Mouse (Mus musculus) neural tube, embryonic 15.5 days (tissue): ENCODE measurements around the gene Ppp1r12a. TPM values are rescaled to one million over a fixed set of nuclear protein-coding genes. Genes with fewer than 3 reads are reported as not detected.

Experiments
- ATAC-seq: fragments of 200-750 bp; cut with Nextera tagmentation; 2 replicates; pipeline ENCODE4 v1.8.0; 2017; ENCODE audit warnings: mild to moderate bottlenecking, moderate TSS enrichment, moderate library complexity; ENCODE audit not compliant: low FRiP score
- H3K27ac ChIP-seq: fragments of 300-500 bp; sonication (generic); replicated peaks from 2 replicates; pipeline ENCODE4 v1.5.1; 2015; ENCODE audit warnings: mild to moderate bottlenecking, inconsistent platforms
- H3K27me3 ChIP-seq: fragments of 300-500 bp; sonication (generic); replicated peaks from 2 replicates; pipeline ENCODE4 v1.6.1; 2015; ENCODE audit warnings: inconsistent platforms
- H3K36me3 ChIP-seq: fragments of 300-500 bp; sonication (generic); 2 replicates; pipeline ENCODE4 v1.6.1; 2015; ENCODE audit warnings: inconsistent platforms
- H3K4me1 ChIP-seq: fragments of 300-500 bp; sonication (generic); 2 replicates; pipeline ENCODE4 v1.6.1; 2015; ENCODE audit warnings: inconsistent platforms
- H3K4me2 ChIP-seq: fragments of 300-500 bp; sonication (generic); 2 replicates; pipeline ENCODE4 v1.6.1; 2015; ENCODE audit warnings: inconsistent platforms, mild to moderate bottlenecking, moderate library complexity
- H3K4me3 ChIP-seq: fragments of 300-500 bp; sonication (generic); replicated peaks from 2 replicates; pipeline ENCODE4 v1.5.1; 2015; ENCODE audit warnings: mild to moderate bottlenecking, inconsistent platforms
- H3K9ac ChIP-seq: fragments of 300-500 bp; sonication (generic); replicated peaks from 2 replicates; pipeline ENCODE4 v1.6.1; 2015; ENCODE audit warnings: mild to moderate bottlenecking, inconsistent platforms
- H3K9me3 ChIP-seq: fragments of 300-500 bp; sonication (generic); replicated peaks from 2 replicates; pipeline ENCODE4 v1.6.1; 2016; ENCODE audit warnings: inconsistent platforms
- WGBS: fragments of 180-500 bp; shearing (Covaris S2); methylation state at CpG from one replicate; pipeline ENCODE4 v1.1.7; 2015; ENCODE audit warnings: mixed read lengths; 5-methylcytosine and 5-hydroxymethylcytosine counted together
- polyA plus RNA-seq: library from polyadenylated mRNA; unstranded; fragments of >200 nt; fragmentation: Nextera tagmentation; extraction: Ambion mirVana; gene quantifications from 2 replicates; pipeline ENCODE4 v1.2.1, GENCODE M21; 2015

Gene Ppp1r12a
- polyA plus RNA-seq, 1 experiment from 2014 or later: 63.4 TPM

- no peaks in the 10 kb centered on the region for H3K4me1 ChIP-seq
- H3K9me3 ChIP-seq: no peaks in the 10 kb centered on the region
- H3K4me3 ChIP-seq: no peak overlapping the region
- H3K9ac ChIP-seq: no peak overlapping the region
- H3K27me3 ChIP-seq: no peaks in the 10 kb centered on the region
- H3K27ac ChIP-seq: no peak overlapping the region
- H3K4me2 ChIP-seq: no peak overlapping the region
- H3K36me3 ChIP-seq: no peaks in the 10 kb centered on the region
- no peak for ATAC-seq
- WGBS: 87% methylated on average over 3 of the region's 3 CpGs
Observed at GRCm38 (mm10) chr10:108139788-108140187, 22.2 kb upstream of the Ppp1r12a start.

- no peak overlapping the region for H3K4me3 ChIP-seq
- no peak for ATAC-seq
- no peak overlapping the region for H3K9ac ChIP-seq
- no peaks in the 10 kb centered on the region for H3K4me1 ChIP-seq
- WGBS: 94% methylated on average over 3 of the region's 3 CpGs
- no peaks in the 10 kb centered on the region for H3K9me3 ChIP-seq
- H3K27me3 ChIP-seq: no peaks in the 10 kb centered on the region
- H3K4me2 ChIP-seq: no peak overlapping the region
- H3K36me3 ChIP-seq: no peaks in the 10 kb centered on the region
- no peak overlapping the region for H3K27ac ChIP-seq
Observed at GRCm38 (mm10) chr10:108140742-108141141, 21.3 kb upstream of the Ppp1r12a start.

GRCm38 (mm10) chr10:108143991-108144525 lies 17.9 kb upstream of the Ppp1r12a start:
- no peaks in the 10 kb centered on the region for H3K9me3 ChIP-seq
- H3K27me3 ChIP-seq: no peaks in the 10 kb centered on the region
- no peak overlapping the region for H3K27ac ChIP-seq
- no peak overlapping the region for H3K9ac ChIP-seq
- H3K36me3 ChIP-seq: no peaks in the 10 kb centered on the region
- no peaks in the 10 kb centered on the region for H3K4me1 ChIP-seq
- ATAC-seq: no peak
- H3K4me3 ChIP-seq: no peak overlapping the region
- WGBS: 84% methylated on average over 4 of the region's 4 CpGs
- no peak overlapping the region for H3K4me2 ChIP-seq

- Histone ChIP-seq H3K27me3 (no peaks in the 10 kb centered on the region), H3K36me3 (no peaks in the 10 kb centered on the region), H3K4me1 (no peaks in the 10 kb centered on the region), H3K9ac (no peak overlapping the region), H3K27ac (no peak overlapping the region), H3K4me2 (no peak overlapping the region), H3K4me3 (no peak overlapping the region), H3K9me3 (no peaks in the 10 kb centered on the region)
- WGBS: 94% methylated on average over 9 of the region's 9 CpGs
- no peak for ATAC-seq
Observed at GRCm38 (mm10) chr10:108145701-108146100, 16.3 kb upstream of the Ppp1r12a start.

- Histone ChIP-seq H3K4me3 (no peak overlapping the region), H3K9ac (no peak overlapping the region), H3K36me3 (no peaks in the 10 kb centered on the region), H3K4me2 (no peak overlapping the region), H3K27me3 (no peaks in the 10 kb centered on the region), H3K27ac (no peak overlapping the region), H3K9me3 (no peaks in the 10 kb centered on the region), H3K4me1 (no peaks in the 10 kb centered on the region)
- no peak for ATAC-seq
- WGBS: 87% methylated on average over 9 of the region's 9 CpGs
Observed at GRCm38 (mm10) chr10:108147031-108147430, 15.0 kb upstream of the Ppp1r12a start.

GRCm38 (mm10) chr10:108153301-108153700 lies 8.7 kb upstream of the Ppp1r12a start:
- H3K9ac ChIP-seq: no peak overlapping the region
- H3K36me3 ChIP-seq: no peaks in the 10 kb centered on the region
- H3K4me3 ChIP-seq: no peak overlapping the region
- no peaks in the 10 kb centered on the region for H3K9me3 ChIP-seq
- H3K27me3 ChIP-seq: no peaks in the 10 kb centered on the region
- WGBS: 80% methylated on average over 3 of the region's 3 CpGs
- no peak for ATAC-seq
- no peak overlapping the region for H3K27ac ChIP-seq
- H3K4me1 ChIP-seq: no peaks in the 10 kb centered on the region; the same call in 1 of the 2 replicates
- no peak overlapping the region for H3K4me2 ChIP-seq

GRCm38 (mm10) chr10:108155042-108155686 lies 6.8 kb upstream of the Ppp1r12a start:
- H3K27me3 ChIP-seq: no peaks in the 10 kb centered on the region
- no peak overlapping the region for H3K27ac ChIP-seq
- no peak overlapping the region for H3K4me3 ChIP-seq
- no peak for ATAC-seq
- H3K9me3 ChIP-seq: no peaks in the 10 kb centered on the region
- 69% methylated on average over 21 of the region's 21 CpGs for WGBS
- no peak overlapping the region for H3K9ac ChIP-seq
- no peaks in the 10 kb centered on the region for H3K36me3 ChIP-seq
- no peak overlapping the region for H3K4me2 ChIP-seq
- H3K4me1 ChIP-seq: no peaks in the 10 kb centered on the region; the same call in 1 of the 2 replicates

- Histone ChIP-seq H3K4me3 (no peak overlapping the region), H3K4me1 (no peaks in the 10 kb centered on the region; the same call in 1 of the 2 replicates), H3K36me3 (no peaks in the 10 kb centered on the region), H3K9me3 (no peaks in the 10 kb centered on the region), H3K27ac (no peak overlapping the region), H3K9ac (no peak overlapping the region), H3K27me3 (no peaks in the 10 kb centered on the region), H3K4me2 (no peak overlapping the region)
- 89% methylated on average over 7 of the region's 7 CpGs for WGBS
- no peak for ATAC-seq
Observed at GRCm38 (mm10) chr10:108155687-108156067, 6.3 kb upstream of the Ppp1r12a start.

- no peaks in the 10 kb centered on the region for H3K36me3 ChIP-seq
- 86% methylated on average over 3 of the region's 3 CpGs for WGBS
- no peak overlapping the region for H3K9ac ChIP-seq
- no peaks in the 10 kb centered on the region for H3K27me3 ChIP-seq
- H3K4me3 ChIP-seq: no peak overlapping the region
- H3K9me3 ChIP-seq: no peaks in the 10 kb centered on the region
- ATAC-seq: no peak
- peaks cover 4% of the 10 kb centered on the region for H3K4me1 ChIP-seq
- no peak overlapping the region for H3K27ac ChIP-seq
- no peak overlapping the region for H3K4me2 ChIP-seq
Observed at GRCm38 (mm10) chr10:108156128-108156527, 5.9 kb upstream of the Ppp1r12a start.

- no peak for ATAC-seq
- WGBS: 93% methylated on average over 14 of the region's 14 CpGs
- H3K9me3 ChIP-seq: no peaks in the 10 kb centered on the region
- H3K4me1 ChIP-seq: peaks cover 12% of the 10 kb centered on the region
- H3K36me3 ChIP-seq: no peaks in the 10 kb centered on the region
- no peak overlapping the region for H3K9ac ChIP-seq
- no peak overlapping the region for H3K27ac ChIP-seq
- no peaks in the 10 kb centered on the region for H3K27me3 ChIP-seq
- no peak overlapping the region for H3K4me3 ChIP-seq
- no peak overlapping the region for H3K4me2 ChIP-seq
Observed at GRCm38 (mm10) chr10:108159002-108159401, 3.0 kb upstream of the Ppp1r12a start.

- Histone ChIP-seq H3K9me3 (no peaks in the 10 kb centered on the region), H3K4me3 (peak overlapping the region; percentile 99), H3K9ac (peak overlapping the region; percentile 100), H3K4me1 (peaks cover 32% of the 10 kb centered on the region), H3K36me3 (no peaks in the 10 kb centered on the region), H3K27ac (peak overlapping the region; percentile 97), H3K4me2 (peak overlapping the region; percentile 67), H3K27me3 (no peaks in the 10 kb centered on the region)
- ATAC-seq: peak; percentile 69
- under 1% methylated on average over 77 of the region's 79 CpGs for WGBS
Observed at GRCm38 (mm10) chr10:108162297-108163020, 466 bp downstream of the Ppp1r12a start.

- Histone ChIP-seq H3K4me3 (peak overlapping the region; percentile 99), H3K27me3 (no peaks in the 10 kb centered on the region), H3K4me1 (peaks cover 32% of the 10 kb centered on the region), H3K4me2 (peak overlapping the region; percentile 67), H3K27ac (peak overlapping the region; percentile 97), H3K36me3 (no peaks in the 10 kb centered on the region), H3K9ac (peak overlapping the region; percentile 100), H3K9me3 (no peaks in the 10 kb centered on the region)
- WGBS: 0% methylated on average over 12 of the region's 12 CpGs
- no peak for ATAC-seq
Observed at GRCm38 (mm10) chr10:108163021-108163410, 1.0 kb downstream of the Ppp1r12a start.
